Mouse (Mus musculus) limb, embryonic 11.5 days (tissue): ENCODE measurements around the gene Mtx2. TPM values are rescaled to one million over a fixed set of nuclear protein-coding genes. Genes with fewer than 3 reads are reported as not detected.

Experiments used
- ATAC-seq: fragments of 200-750 bp; cut with Nextera tagmentation; 2 replicates; pipeline ENCODE4 v1.8.0; 2017; ENCODE audit warnings: low read depth; ENCODE audit not compliant: insufficient number of reproducible peaks, low FRiP score, low TSS enrichment
- DNase-seq: peaks from one replicate; pipeline ENCODE4 v3.0.0-alpha.2; 2015; ENCODE audit warnings: low spot score
- H3K27ac ChIP-seq: fragments of 300-500 bp; sonication (generic); replicated peaks from 2 replicates; pipeline ENCODE4 v1.5.1; 2014; ENCODE audit warnings: low read depth, mild to moderate bottlenecking, low read length
- H3K27me3 ChIP-seq: fragments of 300-500 bp; sonication (generic); 2 replicates; pipeline ENCODE4 v1.6.1; 2014; ENCODE audit warnings: mild to moderate bottlenecking, low read length, mixed read lengths; ENCODE audit not compliant: control insufficient read depth, insufficient read depth
- H3K36me3 ChIP-seq: fragments of 300-500 bp; sonication (generic); 2 replicates; pipeline ENCODE4 v1.6.1; 2014; ENCODE audit warnings: mild to moderate bottlenecking, low read length, moderate library complexity, mixed read lengths; ENCODE audit not compliant: control insufficient read depth, insufficient read depth
- H3K4me1 ChIP-seq: fragments of 300-500 bp; sonication (generic); 2 replicates; pipeline ENCODE4 v1.6.1; 2014; ENCODE audit warnings: low read length, mixed read lengths; ENCODE audit not compliant: control insufficient read depth, insufficient read depth
- H3K4me2 ChIP-seq: fragments of 300-500 bp; sonication (generic); 2 replicates; pipeline ENCODE4 v1.6.1; 2014; ENCODE audit warnings: low read depth, mild to moderate bottlenecking, moderate library complexity; ENCODE audit not compliant: severe bottlenecking
- H3K4me3 ChIP-seq: fragments of 300-500 bp; sonication (generic); 2 replicates; pipeline ENCODE4 v1.5.1; 2014; ENCODE audit warnings: low read depth, low read length
- H3K9ac ChIP-seq: fragments of 300-500 bp; sonication (generic); 2 replicates; pipeline ENCODE4 v1.6.1; 2014; ENCODE audit warnings: mild to moderate bottlenecking, low read length
- H3K9me3 ChIP-seq: fragments of 300-500 bp; sonication (generic); 2 replicates; pipeline ENCODE4 v1.6.1; 2016; ENCODE audit warnings: low read length; ENCODE audit not compliant: control insufficient read depth
- WGBS: fragments of 180-500 bp; shearing (Covaris S2); extraction: QIAGEN DNeasy Blood & Tissue Kit; methylation state at CpG from one replicate; pipeline ENCODE4 v1.1.7; 2014; 5-methylcytosine and 5-hydroxymethylcytosine counted together
- polyA plus RNA-seq: library from polyadenylated mRNA; unstranded; fragments of >200 nt; fragmentation: Nextera tagmentation; extraction: Ambion mirVana; gene quantifications from 2 replicates; pipeline ENCODE4 v1.2.1, GENCODE M21; 2014

The Mtx2 gene
- polyA plus RNA-seq, 1 experiment from 2014 or later, result 131 TPM

GRCm38 (mm10) chr2:74899973-74900372, 74.4 kb downstream of the Mtx2 start:
- Histone ChIP-seq H3K36me3 (no peaks in the 10 kb centered on the region), H3K9ac (no peak overlapping the region), H3K4me1 (no peaks in the 10 kb centered on the region), H3K27me3 (no peaks in the 10 kb centered on the region), H3K4me2 (no peak overlapping the region), H3K9me3 (no peaks in the 10 kb centered on the region), H3K4me3 (no peak overlapping the region), H3K27ac (no peak overlapping the region)
- ATAC-seq, result no peak
- DNase-seq, result no peak
- 9% methylated on average over 5 of the region's 5 CpGs for WGBS

DNA sequence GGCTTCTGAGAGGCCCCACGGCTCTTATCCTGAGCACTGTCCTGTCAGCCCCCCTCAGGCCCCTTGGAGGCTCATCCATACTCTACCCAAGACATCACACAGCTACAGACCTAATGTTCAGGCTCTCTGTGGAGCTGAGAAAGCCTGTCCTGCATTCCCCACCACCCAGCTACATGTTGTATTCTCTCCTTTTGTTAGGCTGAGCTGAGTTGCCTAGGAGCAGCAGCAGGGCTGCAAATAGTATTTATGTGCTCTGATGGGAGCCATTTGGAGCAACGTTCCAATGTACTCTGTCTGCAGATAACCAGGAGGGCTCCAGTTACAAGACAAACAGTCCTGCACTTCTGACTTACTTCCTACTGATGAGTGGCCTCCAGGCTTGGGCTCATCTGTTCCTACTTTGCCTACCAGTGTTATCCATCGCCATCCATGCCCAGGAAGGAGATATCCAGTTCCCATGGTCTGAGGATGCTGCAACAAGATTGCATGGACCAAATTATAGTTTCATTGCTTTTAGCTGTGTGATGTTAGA, 76.2 kb downstream of the Mtx2 start:
- Histone ChIP-seq H3K9me3 (no peaks in the 10 kb centered on the region), H3K4me3 (no peak overlapping the region), H3K4me2 (no peak overlapping the region), H3K27me3 (no peaks in the 10 kb centered on the region), H3K9ac (no peak overlapping the region), H3K27ac (no peak overlapping the region), H3K4me1 (peaks cover under 1% of the 10 kb centered on the region; the same call in 1 of the 2 replicates), H3K36me3 (no peaks in the 10 kb centered on the region)
- 36% methylated on average over 3 of the region's 3 CpGs for WGBS
- DNase-seq, result no peak
- no peak for ATAC-seq

DNA sequence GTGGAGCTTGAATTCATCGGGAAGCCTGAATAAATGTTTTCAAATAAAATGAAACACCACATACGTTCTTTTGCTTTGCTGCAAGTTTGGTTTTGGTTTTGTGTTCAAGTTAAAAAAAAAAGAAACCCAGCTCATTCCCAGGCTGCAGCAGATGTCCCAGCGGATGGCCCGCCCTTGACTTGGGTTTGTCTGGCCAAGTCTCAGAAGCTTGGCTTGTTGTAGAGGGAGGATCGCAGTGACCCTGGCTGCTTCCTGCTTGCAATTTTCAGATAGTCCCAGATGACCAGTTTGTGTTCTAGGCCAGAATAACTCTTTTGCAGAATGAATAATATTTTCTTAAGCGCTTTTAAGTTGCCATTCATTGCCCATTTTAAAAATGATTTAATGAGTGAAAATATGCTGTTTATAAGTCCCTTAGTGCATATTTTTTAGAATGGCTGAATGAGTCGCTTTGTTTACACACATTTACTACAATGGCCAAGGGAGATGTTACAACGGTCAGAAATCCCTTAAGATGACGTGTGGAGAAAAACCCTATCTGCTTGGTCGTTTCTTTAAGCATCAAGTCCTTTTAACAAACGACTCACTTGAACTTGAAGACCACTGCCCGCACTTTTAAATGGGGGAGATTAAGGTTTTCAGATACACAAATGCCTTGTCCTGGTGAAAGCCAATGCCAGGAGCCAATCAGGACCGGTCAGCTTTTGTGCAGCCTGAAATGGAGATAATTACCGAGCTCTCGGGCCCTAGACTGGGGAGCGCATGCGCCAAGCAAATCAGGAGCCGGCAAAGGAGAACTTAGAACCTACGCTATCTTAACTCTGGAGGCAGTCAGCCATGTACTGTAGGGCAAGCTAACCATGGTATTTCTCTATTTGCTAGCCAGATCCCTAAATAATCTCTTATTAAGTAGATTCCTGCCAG, 82.0 kb downstream of the Mtx2 start:
- Histone ChIP-seq H3K27me3 (no peaks in the 10 kb centered on the region), H3K4me2 (no peak overlapping the region), H3K4me3 (no peak overlapping the region), H3K9me3 (no peaks in the 10 kb centered on the region), H3K36me3 (no peaks in the 10 kb centered on the region), H3K4me1 (peaks cover 4% of the 10 kb centered on the region; the same call in 1 of the 2 replicates), H3K27ac (no peak overlapping the region), H3K9ac (no peak overlapping the region)
- no peak for DNase-seq
- 82% methylated on average over 19 of the region's 19 CpGs for WGBS
- ATAC-seq, result no peak

- Histone ChIP-seq H3K27ac (no peak overlapping the region), H3K4me3 (no peak overlapping the region), H3K4me1 (peaks cover 2% of the 10 kb centered on the region; the same call in 1 of the 2 replicates), H3K36me3 (no peaks in the 10 kb centered on the region), H3K27me3 (no peaks in the 10 kb centered on the region), H3K4me2 (no peak overlapping the region), H3K9ac (no peak overlapping the region), H3K9me3 (no peaks in the 10 kb centered on the region)
- ATAC-seq (no peak), DNase-seq (no peak)
- 83% methylated on average over 7 of the region's 7 CpGs for WGBS
Measured at GRCm38 (mm10) chr2:74912031-74912430, 86.4 kb downstream of the Mtx2 start.

DNA sequence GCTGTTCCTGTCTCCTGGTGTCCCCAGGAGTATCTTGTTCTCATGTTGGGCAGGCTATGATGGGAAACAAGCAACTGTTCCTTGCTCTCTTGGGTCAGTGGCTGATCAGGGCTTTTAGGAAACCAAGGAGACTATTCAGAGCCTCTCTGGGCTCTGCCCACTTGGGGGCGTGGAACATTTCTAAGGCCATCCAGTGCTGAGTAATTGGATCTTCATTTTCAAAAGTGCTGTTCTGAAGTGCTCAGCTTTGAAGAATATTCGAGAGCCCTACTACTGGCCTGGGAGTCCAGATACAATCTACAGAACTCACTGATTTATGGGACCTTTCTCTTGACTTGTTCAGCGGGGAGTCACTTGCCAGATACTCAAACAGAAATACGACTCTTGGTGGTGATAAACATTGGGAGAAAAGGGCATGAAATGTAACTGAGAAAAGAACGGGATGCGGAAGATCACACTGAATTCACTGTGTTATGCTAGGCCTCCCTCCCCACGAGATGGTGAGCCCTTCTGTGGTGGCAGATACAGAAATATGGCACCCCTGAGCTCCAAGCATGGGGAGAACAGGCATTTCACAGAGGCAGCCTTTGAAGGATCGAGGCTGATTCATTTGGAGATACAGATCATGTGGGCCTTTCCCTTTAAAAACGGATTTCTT, 92.4 kb downstream of the Mtx2 start:
- no peaks in the 10 kb centered on the region for H3K9me3 ChIP-seq

DNA sequence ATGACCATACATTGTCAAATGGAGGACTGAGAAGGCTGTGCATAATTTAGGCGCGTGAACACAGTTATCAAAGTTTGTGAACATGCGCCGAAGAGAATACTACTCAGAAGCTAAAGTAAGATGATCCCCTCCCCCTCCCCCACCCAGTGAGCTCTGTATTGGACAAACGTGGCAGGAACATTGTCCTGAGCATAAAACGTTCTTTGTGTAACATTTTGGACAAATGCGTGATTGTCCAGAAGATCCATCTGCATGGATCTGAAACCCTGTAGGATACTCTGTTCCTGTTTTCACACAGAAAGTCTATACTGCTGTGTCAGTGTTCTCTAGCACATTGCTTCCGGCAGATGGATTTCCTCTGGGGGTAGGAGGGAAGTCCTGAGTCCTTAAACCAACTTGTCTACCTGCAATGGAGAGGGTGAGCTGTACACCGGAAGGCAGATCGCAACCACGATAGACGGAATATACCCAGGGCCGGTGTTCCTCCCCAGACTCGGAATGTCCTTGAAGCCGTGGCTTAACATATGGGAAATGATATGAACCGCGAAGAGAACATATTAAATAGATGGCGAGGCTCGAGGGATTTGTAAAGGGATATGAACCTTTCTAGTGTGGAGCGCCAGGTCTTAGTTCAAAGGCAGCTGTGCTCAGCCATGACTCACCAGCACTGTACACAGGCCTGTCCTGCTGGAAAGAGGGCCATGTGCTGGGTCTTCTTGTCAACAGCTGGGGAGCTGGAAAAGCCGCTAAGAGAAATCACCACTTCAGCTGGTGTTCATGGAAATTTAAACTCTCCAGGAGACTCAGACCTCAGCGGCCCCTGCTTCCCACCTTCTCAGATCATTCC, 100.6 kb downstream of the Mtx2 start:
- no peaks in the 10 kb centered on the region for H3K27me3 ChIP-seq
- no peaks in the 10 kb centered on the region for H3K9me3 ChIP-seq
- H3K27ac ChIP-seq, result no peak overlapping the region
- H3K4me1 ChIP-seq, result peaks cover 10% of the 10 kb centered on the region; the same call in 1 of the 2 replicates
- no peak overlapping the region for H3K9ac ChIP-seq
- no peak overlapping the region for H3K4me3 ChIP-seq
- WGBS, result 81% methylated on average over 22 of the region's 22 CpGs
- no peak for DNase-seq
- 0 out of 2 replicates have a peak, but pooled peaks have one; percentile 39 for ATAC-seq
- no peak overlapping the region for H3K4me2 ChIP-seq
- no peaks in the 10 kb centered on the region for H3K36me3 ChIP-seq

More for the DNA sequence above, 92.4 kb downstream of the Mtx2 start:
- no peak for DNase-seq
- Histone ChIP-seq H3K4me1 (no peaks in the 10 kb centered on the region), H3K4me2 (no peak overlapping the region), H3K4me3 (no peak overlapping the region), H3K36me3 (no peaks in the 10 kb centered on the region), H3K9ac (no peak overlapping the region), H3K27ac (no peak overlapping the region), H3K27me3 (no peaks in the 10 kb centered on the region)
- WGBS, result 36% methylated on average over 9 of the region's 9 CpGs
- no peak for ATAC-seq
